Mouse (Mus musculus) kidney, adult 2 months (tissue): Measurements from ENCODE around the gene Mtmr3.

Source experiments
- CTCF ChIP-seq: fragments of 200-500 bp; conservative IDR thresholded peaks from 2 replicates; pipeline ENCODE4 v1.5.1; 2011; ENCODE audit warnings: low read depth, mild to moderate bottlenecking, control low read depth, low read length, moderate library complexity, mixed read lengths; ENCODE audit not compliant: insufficient read depth, insufficient read length
- POLR2A ChIP-seq: fragments of 200-500 bp; IDR thresholded peaks from one replicate; pipeline ENCODE4 v1.6.1; 2011; ENCODE audit warnings: low read depth, low read length, control low read depth

GRCm38 (mm10) chr11:4495021-4495540 is 99.6 kb downstream of the Mtmr3 start:
- TF ChIP-seq CTCF (no peak), POLR2A (no peak)
